In the genomic region with DNA sequence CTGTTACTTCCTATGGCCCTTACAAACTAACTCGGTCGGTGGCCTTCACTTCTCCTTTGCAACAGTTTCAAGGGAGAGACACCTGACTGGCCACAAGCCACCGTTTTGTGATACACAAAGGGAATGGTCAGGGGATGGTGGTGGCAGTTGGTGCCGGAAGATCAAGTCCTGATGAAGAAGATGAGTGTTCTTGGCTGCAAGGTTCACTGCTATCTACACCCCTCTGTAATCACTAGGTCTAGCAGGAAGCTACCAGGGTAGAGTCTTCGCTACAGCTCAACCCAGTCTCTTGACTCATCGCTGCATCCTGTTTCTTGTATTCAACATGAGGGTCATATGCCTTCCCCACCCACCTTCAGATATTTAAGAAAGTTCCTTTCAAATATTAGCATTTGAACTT, we compare ENCODE assay signal across 31 mouse cellular contexts.
"Had no signal": no experiment of that assay in that cellular context is flagged by ENCODE, and none has a peak within 500 bp of the region (broad histone marks: within the 10 kb centered on the region; RNA-seq: fewer than 3 reads in every experiment).

No protein-coding gene starts in this region.

- H3K4me3 ChIP-seq: limb, embryonic 10.5 days; limb, embryonic 12.5 days; limb, embryonic 13.5 days; limb, embryonic 15.5 days; liver, embryonic 12.5 days; liver, embryonic 13.5 days; liver, embryonic 15.5 days; lung, embryonic 15.5 days; megakaryocyte, embryonic 14.5 days; midbrain, embryonic 10.5 days; midbrain, embryonic 12.5 days; midbrain, embryonic 13.5 days; midbrain, embryonic 15.5 days; myocyte; neural tube, embryonic 12.5 days had no signal

- H3K9me3 ChIP-seq: limb, embryonic 10.5 days; limb, embryonic 12.5 days; limb, embryonic 13.5 days; limb, embryonic 15.5 days; liver, embryonic 12.5 days; liver, embryonic 13.5 days; liver, embryonic 15.5 days; lung, embryonic 15.5 days; midbrain, embryonic 10.5 days; midbrain, embryonic 12.5 days; midbrain, embryonic 13.5 days; midbrain, embryonic 15.5 days; neural tube, embryonic 12.5 days had no signal

- H3K27ac ChIP-seq: limb, embryonic 10.5 days; limb, embryonic 12.5 days; limb, embryonic 13.5 days; limb, embryonic 15.5 days; liver, embryonic 12.5 days; liver, embryonic 13.5 days; liver, embryonic 14.5 days; liver, embryonic 15.5 days; lung, embryonic 15.5 days; macrophage; midbrain, embryonic 10.5 days; midbrain, embryonic 12.5 days; midbrain, embryonic 13.5 days; midbrain, embryonic 15.5 days; neural tube, embryonic 12.5 days had no signal

- H3K27me3 ChIP-seq: limb, embryonic 12.5 days; limb, embryonic 13.5 days; limb, embryonic 15.5 days; liver, embryonic 12.5 days; liver, embryonic 13.5 days; liver, embryonic 15.5 days; lung, embryonic 15.5 days; megakaryocyte, embryonic 14.5 days; midbrain, embryonic 12.5 days; midbrain, embryonic 13.5 days; midbrain, embryonic 15.5 days; neural tube, embryonic 12.5 days had no signal

- H3K4me2 ChIP-seq: limb, embryonic 12.5 days; limb, embryonic 13.5 days; limb, embryonic 15.5 days; liver, embryonic 11.5 days; liver, embryonic 12.5 days; liver, embryonic 13.5 days; liver, embryonic 15.5 days; lung, embryonic 14.5 days; lung, embryonic 15.5 days; midbrain, embryonic 12.5 days; midbrain, embryonic 13.5 days; midbrain, embryonic 15.5 days; neural tube, embryonic 12.5 days had no signal

- H3K9ac ChIP-seq: limb, embryonic 12.5 days; limb, embryonic 13.5 days; limb, embryonic 15.5 days; liver, embryonic 12.5 days; liver, embryonic 13.5 days; liver, embryonic 14.5 days; liver, embryonic 15.5 days; liver, postnatal 0 days; lung, embryonic 14.5 days; lung, embryonic 15.5 days; midbrain, embryonic 12.5 days; midbrain, embryonic 13.5 days; midbrain, embryonic 15.5 days; neural tube, embryonic 12.5 days had no signal

- DNase-seq: left cerebral cortex, postnatal 4 days; liver; liver, embryonic 13.5 days; liver, postnatal 0 days; lung, adult 18-20 months; lung, adult 2 months; lung, embryonic 14.5 days; lung, postnatal 10 days; lung, postnatal 14 days; lung, postnatal 36 days; lung, postnatal 4 days; midbrain, embryonic 14.5 days had no signal

- H3K4me1 ChIP-seq: limb, embryonic 12.5 days; limb, embryonic 13.5 days; limb, embryonic 15.5 days; megakaryocyte, embryonic 14.5 days; midbrain, embryonic 13.5 days; midbrain, embryonic 15.5 days; neural tube, embryonic 12.5 days had no signal

- ATAC-seq: liver, embryonic 12.5 days; liver, postnatal 0 days; lung, postnatal 0 days; midbrain, embryonic 13.5 days; midbrain, embryonic 15.5 days; midbrain, embryonic 16.5 days had no signal

- H3K36me3 ChIP-seq: limb, embryonic 10.5 days; limb, embryonic 12.5 days; limb, embryonic 13.5 days; limb, embryonic 15.5 days; liver, embryonic 12.5 days; liver, embryonic 13.5 days; liver, embryonic 15.5 days; lung, embryonic 15.5 days; midbrain, embryonic 10.5 days; midbrain, embryonic 12.5 days; midbrain, embryonic 13.5 days; midbrain, embryonic 15.5 days; neural tube, embryonic 12.5 days had no signal
